Mouse (Mus musculus) regulatory T cell (primary cell): ENCODE results near the gene Snrpf.
"Not testable (repeated sequence)": the region's sequence is repeated elsewhere in the genome, so short reads cannot be mapped to it uniquely, and the experiment has no call there.

Experiments used
- in situ Hi-C: fragments of 300-600 bp; cut with MboI, MseI; formaldehyde crosslinking; loops from one replicate; pipeline ENCODE4 v1.15.1; 2025; ENCODE audit warnings: high pct_unique_total_duplicates

Snrpf gene

DNA sequence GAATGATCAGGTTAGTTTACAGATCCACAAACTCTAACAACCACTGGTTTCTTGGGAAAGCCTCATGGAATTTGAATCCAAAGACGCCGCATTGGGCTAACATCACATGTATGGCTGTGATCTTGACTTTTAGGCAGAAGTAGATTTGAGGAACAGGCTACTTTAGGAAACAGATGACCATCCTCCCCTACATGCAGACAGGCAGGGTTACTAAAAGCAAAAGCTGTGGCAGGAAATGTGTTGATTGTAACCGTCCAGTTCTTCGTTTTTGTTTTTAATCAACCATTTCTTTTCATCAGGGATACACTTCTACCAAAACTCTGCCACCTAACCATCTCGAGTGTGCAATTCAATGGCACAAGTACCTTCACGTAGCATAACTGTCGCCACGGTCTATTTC lies 13.5 kb downstream of the Snrpf start:
- in situ Hi-C loops, result no loop called here

DNA sequence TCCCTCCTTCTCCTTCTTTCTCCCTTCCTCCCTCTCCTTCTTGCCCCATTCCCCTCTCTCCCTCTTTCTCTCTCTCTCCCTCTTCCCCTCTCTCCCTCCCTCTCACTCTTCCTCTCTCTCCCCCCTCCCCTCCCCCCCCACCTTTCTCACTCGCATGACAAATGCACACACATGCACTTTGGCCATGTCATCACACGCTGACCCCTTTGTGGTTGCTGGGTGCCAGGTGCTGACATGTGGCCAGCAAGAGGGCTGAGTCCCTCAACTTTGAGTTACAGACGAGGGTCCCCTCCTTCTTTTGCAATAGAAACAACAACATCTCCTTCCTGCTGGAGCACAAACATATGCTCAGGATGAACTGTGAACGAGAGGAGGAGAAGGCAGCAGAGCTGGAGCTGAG lies 14.5 kb downstream of the Snrpf start:
- in situ Hi-C loops, result no loop called here

DNA sequence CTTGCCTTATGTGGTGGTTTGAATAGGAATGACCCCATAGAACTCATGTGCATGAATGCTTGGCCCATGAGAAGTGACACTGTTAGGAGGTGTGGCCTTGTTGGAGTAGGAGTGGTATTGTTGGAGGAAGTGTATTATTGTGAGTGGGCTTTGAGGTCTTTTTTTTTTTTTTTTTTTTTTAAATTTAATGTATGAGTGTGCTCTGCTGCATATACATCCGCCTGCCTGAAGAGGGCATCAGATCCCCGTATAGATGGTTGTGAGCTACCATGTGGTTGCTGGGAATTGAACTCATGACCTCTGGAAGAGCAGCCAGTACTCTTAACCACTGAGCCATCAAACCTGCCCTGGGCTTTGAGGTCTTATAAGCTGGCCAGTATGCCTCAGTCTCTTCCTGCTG lies 17.3 kb downstream of the Snrpf start:
- in situ Hi-C loops, result no loop called here

DNA sequence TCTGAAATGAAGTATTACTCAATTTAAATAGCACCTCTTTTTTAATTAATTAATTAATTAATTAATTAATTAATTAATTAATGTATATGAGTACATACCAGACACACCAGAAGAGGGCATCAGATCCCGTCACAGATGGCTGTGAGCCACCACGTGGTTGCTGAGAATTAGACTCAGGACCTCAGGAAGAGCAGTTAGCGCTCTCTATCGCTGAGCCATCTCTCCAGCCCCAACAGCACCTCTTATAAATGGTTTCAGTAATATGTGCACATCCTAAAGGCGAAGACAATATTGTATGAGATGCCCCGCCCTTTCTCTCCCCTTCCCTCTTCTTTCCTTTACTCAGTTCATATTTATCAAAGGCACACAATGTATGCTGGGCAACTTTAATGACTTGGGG lies 20.8 kb downstream of the Snrpf start:
- in situ Hi-C loops, result no loop called here

DNA sequence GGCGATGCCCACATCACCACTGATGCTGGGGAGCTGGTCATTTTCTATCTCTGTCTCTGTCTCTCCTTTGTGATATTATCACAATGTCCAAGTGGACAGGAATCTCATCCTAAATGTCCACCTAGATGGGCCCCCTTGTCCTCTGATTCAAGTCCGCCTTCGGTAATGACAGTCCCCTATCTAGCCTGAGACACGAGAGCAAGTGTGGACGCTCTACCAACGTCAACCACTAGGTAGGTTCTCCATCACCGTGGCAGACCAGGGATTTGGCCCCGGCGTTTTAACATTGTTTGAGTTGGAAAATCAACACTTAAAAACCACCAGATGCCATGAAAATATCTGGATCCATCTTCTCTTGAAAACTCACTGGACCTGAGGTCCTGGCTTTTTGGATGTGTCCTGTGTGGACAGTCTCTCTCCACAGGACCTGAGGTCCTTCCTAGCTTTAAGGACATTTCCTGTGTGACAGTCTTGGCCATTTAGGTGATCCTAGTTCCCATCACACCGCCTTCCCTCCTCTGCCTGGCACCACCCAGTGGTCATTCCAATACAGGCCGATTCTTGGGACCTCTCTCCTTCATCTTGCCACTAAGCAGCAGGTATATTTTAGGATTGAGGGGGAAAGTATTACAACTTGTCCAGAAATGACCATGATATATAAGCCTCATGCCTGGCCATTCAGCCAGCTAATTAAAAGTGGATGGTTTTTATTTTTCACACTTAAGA lies 21.5 kb downstream of the Snrpf start:
- in situ Hi-C loops, result no loop called here

DNA sequence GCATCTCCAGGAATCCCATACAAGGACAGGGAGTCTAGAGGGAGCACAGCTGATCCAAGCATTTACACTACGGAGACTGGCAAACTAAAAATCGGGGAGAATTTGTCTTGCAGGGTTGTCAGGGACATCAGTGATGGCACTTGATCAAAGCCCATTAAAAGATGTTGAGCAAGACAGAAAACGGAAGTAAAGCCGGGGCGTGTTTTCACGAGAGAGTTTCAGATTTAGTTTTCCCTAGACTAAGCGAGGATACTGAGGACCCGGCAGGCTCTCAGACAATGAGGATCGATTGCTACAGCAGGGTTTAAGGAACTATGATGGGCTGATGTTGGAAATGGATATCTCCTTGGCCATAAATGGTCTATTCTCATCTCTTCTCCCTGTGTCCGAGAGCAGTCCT lies 22.4 kb downstream of the Snrpf start:
- in situ Hi-C loops, result no loop called here

DNA sequence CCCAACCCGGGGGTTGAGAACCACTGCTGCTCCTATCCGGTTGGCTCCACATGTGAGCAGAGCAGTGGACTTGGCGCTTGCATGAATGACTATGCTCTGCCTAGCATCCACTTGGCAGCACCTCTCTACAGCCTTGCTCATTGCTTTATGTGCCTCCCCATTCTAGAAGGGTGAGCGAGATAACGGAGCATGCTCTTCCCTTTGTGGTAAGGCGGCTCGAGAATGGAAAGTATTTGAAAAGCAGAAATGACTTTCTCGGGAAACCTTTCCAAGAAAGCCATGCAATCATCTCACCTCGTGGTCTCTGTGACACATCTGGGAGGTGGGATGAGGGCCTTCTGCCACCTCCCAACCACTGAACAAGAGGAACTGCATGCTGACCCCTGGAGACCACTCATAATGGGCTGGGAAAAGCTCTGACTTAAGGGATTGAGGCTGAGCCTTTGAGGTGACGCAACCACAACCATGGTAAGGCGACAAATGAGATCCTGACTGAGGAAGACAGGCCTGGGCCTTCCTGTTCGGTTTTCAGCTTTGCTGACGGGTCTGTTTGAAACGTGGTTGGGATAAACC lies 24.9 kb downstream of the Snrpf start:
- in situ Hi-C loops, result no loop called here

DNA sequence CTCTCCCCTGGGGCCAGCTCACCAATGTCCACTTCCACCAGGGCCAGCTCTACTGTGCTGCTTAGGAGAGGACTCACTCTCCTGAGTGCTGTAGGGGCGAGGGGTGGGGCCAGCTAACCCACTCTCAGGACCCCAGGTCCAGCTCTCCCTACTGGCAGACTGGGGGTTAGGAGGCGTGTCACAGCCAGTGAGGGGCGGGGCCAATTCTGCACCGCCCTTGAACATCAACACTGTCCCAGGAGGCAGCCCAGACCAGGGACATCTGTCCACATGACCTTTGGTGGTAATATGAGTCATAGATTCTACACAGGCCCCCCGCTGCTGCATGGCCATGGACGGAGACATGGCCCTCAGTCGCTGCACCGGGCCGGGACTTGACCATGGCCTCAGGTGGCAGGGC lies 29.7 kb downstream of the Snrpf start:
- in situ Hi-C loops, result no loop called here

DNA sequence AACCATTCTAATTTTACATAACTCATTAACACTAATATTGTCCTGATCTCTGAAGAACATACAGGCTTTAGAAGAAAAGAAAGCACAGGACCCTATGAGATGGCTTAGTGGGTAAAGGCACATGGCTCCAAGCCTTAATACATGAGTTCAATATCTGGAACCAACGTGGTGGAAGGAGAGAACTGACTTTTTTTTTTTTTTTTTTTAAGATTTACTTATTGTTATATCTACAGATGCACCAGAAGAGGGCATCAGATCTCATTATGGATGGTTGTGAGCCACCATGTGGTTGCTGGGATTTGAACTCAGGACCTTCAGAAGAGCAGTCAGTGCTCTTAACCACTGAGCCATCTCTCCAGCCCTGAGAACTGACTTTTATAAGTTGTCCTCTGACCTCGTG lies 31.5 kb downstream of the Snrpf start:
- in situ Hi-C loops, result not testable (repeated sequence)

DNA sequence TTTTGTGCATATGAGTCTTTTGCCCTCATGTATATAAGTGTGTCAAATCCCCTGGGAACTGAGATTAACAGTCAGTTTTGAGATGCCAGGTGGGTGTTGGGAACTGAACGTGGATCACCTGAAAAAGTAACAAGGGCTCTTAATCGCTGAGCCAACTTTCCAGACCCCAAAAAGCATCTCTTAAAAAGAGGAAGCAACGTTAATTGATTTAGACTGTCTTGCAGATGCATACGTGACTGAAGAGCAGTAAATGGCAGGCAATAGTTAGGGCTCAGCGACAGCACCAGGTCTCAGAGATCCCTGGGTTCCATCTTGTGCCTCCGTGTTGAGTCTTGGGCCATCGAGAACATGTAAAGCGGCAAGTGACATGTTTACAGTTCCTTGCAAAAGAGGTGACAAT lies 36.9 kb downstream of the Snrpf start:
- in situ Hi-C loops, result no loop called here

DNA sequence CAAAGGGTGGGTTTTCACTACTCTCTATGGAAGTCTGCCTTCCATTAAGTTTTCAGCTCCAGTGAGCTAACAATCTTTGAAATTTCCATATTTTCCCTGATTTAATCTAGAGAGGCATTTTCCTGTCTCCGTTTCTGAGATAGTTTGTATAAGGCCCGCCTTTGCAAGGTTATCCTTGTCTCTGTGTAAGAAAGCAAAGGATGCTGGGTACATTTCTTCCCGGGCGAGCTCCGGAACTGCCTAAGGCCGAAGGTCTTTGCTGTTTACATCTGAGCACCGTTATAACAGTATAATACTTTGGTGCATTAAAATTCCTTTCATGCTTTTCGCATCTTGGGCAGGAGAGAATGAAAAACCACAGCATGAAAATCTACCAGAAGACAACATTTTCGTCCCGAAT lies 39.7 kb downstream of the Snrpf start:
- in situ Hi-C loops, result no loop called here

DNA sequence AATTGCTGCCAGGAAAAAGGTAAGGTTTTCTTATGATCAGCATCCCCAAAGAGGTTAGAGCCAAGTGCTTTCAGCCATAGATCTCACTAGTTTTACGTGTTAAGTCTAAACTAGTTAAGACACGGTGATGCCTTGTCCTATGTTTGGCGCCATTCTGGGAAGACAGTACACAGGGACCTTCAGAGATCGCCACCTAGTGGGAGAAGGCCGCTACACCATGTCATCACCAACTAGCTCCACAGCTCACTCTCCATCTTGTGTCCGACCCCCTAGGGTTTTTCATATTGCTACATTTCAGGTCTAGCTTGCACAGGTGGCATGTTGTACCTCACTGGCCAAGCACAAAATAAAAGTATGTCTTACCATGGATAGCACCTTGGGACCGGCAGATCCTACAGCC lies 40.5 kb downstream of the Snrpf start:
- in situ Hi-C loops, result no loop called here

DNA sequence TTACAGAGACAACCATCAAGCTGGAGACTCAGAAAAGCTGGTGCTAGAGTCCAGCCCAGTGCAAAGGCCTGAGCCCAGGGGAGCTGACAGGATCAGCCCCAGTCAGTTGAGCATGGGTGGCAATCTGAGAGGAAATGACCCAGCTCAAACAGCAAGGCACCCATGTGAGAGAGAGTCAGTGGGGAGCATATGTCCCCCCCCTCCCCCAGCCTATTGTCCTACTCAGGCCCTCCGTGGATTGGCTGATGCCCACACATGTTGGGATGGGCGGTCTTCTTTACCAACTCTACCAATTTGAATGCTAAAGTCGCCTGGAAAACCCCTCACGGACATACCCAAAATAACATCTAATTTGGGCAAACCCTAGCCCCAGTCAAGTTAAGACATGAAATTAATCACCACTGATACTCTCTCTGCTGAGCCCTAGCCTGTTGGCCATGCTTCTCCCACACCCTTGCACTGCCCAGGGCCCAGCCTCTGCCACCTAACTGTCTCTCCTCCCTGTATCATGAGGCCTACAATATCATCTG lies 41.7 kb downstream of the Snrpf start:
- in situ Hi-C loops, result no loop called here

DNA sequence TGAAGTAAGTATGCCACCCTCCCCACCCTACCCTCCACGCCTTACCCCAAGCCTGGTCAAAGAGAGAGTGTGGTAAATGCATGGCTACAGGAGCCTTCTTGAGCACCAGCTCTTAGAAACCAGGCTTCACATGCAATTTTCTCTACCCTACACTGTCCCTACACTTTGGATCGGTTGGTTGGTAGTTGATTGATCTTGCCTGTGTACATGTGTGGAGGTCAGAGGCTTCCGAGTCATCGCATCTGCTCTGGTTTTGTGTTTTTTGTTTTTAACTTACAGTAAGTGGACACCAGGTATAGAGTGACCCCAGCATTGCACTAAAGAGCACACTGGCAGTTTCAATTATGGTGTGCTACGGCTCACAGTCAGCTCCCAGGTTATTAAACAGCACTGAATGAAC lies 45.3 kb downstream of the Snrpf start:
- in situ Hi-C loops, result loop anchor here (5.0 kb wide), 1 partner anchor 482 kb away; no protein-coding TSS in a partner anchor

DNA sequence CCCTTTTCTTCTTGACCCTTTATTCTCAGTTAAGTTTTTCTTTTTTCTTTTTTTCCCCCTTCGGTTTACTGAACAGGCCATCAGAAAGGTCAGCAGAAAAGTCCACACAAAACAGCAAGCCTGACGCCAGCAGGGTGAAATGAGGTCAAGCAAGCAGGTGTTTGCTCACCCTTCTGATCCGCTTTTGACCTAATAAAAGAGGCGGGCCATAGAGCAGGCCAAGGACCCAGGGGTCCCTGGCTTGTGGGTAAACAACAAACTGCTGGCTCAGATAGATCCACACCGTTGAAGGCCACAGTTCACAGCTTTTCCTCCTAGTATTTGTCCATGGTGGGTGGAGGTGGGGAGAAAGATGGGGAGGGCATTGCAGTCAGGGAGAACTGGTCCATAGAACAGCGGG lies 46.3 kb downstream of the Snrpf start:
- in situ Hi-C loops, result loop anchor here (5.0 kb wide), 1 partner anchor 481 kb away; no protein-coding TSS in a partner anchor

DNA sequence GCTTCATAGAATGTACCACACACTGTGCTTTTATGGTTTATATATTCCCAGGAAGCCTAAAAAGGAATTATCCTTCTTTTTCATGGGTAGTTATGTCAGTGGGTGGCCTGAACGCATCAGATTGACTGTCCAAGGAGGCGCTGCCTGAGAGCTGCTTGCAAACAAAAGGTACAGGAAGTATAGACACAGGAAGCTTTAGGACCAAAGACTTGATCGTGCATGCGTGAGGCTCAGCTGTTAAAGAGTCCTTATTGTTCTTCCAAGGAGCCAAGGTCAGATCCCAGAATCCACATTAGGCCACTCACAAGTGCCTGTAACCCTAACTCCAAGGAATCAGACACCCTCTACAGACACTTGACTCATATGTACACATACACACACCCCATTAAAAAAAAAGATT lies 47.1 kb downstream of the Snrpf start:
- in situ Hi-C loops, result loop anchor here (5.0 kb wide), 1 partner anchor 480 kb away; no protein-coding TSS in a partner anchor

DNA sequence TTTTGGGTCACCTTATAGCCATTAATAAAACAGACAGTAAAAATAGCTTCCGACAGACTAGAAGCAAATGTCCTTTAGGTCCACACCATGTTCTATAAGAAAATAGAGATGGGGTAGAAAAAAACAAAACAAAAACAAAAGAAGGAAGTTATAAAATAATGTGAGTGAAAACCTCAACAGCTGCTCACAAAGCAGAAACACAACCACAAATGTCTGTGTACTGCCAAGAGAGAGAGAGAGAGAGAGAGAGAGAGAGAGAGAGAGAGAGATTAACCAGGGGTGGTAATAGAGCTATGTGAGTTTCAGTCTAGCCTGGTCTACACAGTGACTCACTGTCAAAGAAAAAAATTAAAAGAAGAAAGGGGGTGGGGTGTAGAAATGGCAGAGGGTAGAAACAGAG lies 47.9 kb downstream of the Snrpf start:
- in situ Hi-C loops, result loop anchor here (5.0 kb wide), 1 partner anchor 479 kb away; no protein-coding TSS in a partner anchor

DNA sequence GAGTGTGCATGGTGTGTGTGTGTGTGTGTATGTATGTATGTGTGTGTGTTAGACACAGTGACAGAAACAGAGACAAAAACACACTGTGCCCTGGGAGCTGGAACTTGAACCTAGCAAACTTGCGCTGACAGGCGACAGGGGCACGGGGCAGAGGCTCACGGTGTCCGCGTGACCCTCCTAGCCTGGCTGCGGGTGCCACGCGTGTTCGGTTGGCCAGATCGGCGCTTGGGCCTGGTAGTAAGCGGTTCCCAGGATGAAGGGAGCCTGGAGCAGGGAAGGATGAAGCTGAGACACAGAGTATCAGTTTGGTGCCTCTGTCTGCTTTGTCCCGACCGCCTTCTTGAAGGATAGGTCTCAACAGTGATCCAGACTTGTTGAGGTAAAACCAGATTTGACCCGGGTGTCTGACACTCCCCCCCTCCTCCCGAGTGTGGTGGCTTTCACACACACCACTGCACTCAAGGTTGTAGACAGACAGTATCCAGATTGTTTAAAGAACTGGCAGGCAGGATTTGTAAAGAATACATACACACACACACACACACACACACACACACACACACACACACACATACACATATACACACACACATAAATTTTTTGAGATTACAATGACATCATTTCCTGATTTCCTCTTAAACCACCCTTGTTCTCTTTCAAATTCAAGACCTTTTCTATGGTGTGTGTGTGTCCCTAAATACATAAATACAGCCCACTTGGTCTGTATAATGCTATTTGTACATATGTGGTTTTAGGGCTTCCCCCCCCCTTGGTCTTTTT lies 48.9 kb downstream of the Snrpf start, which contains the start of gene Ccdc38:
TSS of gene Ccdc38 (plus strand) at position 202 of the 780 bp plus-strand sequence.
- in situ Hi-C loops, result loop anchor here (5.0 kb wide), 1 partner anchor 478 kb away; no protein-coding TSS in a partner anchor

DNA sequence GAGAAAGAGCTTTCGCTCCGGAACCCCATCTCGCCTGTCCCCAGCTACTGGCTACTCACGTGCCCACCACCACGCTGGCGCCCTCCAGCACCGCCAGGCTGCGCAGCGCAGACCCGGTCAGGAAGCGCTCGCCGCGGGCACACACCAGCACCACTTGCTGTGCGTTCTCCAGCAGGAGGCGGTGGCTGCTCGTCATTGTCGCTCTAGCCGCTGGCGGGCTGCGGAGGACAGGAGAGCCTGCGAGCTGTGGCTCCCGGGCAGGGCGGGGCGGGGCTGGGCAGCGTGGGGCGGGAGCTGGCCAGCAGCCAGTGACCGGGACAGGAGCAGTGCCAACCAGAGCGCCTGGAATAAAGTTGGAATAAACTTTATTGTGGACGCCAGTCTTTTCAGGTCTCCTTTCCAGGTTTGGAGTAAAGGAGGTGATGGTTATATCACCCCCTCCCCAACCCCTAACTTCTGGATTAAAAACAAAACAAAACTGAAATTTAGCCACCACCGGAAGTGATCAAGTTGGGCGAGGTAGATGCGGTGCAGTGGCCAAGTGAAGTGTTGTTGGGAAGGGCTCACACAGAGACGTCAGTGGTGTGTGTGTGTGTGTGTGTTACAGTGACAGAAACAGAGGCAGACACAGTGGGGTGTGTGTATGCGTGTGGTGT lies 49.6 kb downstream of the Snrpf start, which contains the start of gene Amdhd1:
TSS of gene Amdhd1 (minus strand) at position 259 of the 656 bp plus-strand sequence.
- in situ Hi-C loops, result loop anchor here (5.0 kb wide), 1 partner anchor 478 kb away; no protein-coding TSS in a partner anchor

DNA sequence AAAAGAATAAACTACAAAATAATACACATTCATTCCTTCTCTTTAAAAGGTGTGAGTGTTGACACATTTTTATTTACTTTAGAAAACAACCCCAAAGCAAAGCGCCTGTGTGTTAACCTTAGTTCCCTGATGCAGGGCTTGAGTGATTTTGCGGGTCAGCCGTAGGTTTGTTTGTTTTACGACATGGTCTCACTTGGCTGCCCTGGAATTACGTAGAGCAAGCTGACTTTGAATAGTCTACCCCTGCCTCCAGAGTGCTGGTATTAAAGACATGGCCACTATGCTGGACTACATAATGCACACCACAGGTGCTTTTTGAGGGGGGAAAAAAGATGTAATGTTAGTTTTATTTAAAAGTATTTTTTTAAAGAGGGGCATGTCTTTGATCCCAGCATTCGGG lies 50.7 kb downstream of the Snrpf start:
- in situ Hi-C loops, result no loop called here

DNA sequence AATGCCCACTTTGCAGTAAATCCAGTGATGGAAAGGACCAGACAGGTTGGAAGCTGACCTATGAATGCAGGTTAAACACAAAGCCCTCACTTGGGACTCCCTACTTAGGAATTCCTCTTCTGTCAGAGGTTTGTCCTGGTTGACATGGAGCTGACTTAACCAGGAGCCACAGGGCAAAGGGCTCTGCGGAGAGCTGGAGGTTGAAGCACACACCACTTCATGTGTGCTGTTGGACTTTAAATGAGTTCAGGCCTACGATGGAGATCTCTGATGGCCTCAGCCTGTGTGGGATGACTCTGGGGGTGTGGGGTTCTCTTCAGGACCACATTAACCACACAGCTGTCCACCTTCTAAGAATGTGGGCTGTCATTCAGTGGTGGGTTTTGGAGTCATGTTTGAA lies 51.2 kb downstream of the Snrpf start:
- in situ Hi-C loops, result no loop called here
